Mouse (Mus musculus): ENCODE data around the gene Snx29.

Gene Snx29

GRCm38 (mm10) chr16:11668375-11668774, 345.7 kb downstream of the Snx29 start:
- no peak overlapping the region for H3K4me3 ChIP-seq (replicated peaks; ENCODE audit: low read length)
- H3K36me3 ChIP-seq (ENCODE audit: insufficient read depth, low read length): no peaks in the 10 kb centered on the region
- TF ChIP-seq CTCF (conservative IDR thresholded peaks at IDR 0.05; ENCODE audit: low read length) (no peak), NANOG (IDR thresholded peaks at IDR 0.05; ENCODE audit: borderline replicate concordance, low read length) (no peak), POU5F1 (IDR thresholded peaks at IDR 0.05; ENCODE audit: borderline replicate concordance, low read length) (no peak)

DNA sequence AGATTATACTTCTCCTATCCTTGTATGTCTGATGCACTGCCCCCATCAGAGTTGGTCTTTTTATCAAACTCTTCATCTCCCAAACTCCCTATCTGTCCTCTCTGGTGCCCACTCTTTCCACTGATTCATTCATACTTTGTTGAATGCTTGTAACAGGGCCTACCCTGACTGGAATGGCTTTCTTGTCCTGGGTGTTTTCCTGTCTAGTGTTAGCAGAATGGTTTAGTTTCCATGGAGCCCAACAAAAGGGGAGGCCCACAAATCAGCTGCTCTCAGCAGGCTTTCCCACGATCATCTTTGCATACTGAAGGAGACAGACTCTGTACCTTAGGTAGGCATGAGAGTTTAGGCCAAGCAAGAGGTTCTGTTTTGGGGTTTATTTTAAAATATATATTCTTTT, 346.2 kb downstream of the Snx29 start:
- Histone ChIP-seq H3K27me3 (ENCODE audit: insufficient read depth, low read length) (no peaks in the 10 kb centered on the region), H3K4me3 (replicated peaks; ENCODE audit: low read length) (no peak overlapping the region), H3K36me3 (ENCODE audit: insufficient read depth, low read length) (no peaks in the 10 kb centered on the region), H3K9me3 (ENCODE audit: low read length) (peaks cover 8% of the 10 kb centered on the region; the same call in 1 of the 2 replicates), H3K4me1 (replicated peaks; ENCODE audit: low read depth, low read length) (no peaks in the 10 kb centered on the region)
- TF ChIP-seq CTCF (conservative IDR thresholded peaks at IDR 0.05; ENCODE audit: low read length) (no peak), POU5F1 (IDR thresholded peaks at IDR 0.05; ENCODE audit: borderline replicate concordance, low read length) (no peak), NANOG (IDR thresholded peaks at IDR 0.05; ENCODE audit: borderline replicate concordance, low read length) (no peak)

More at GRCm38 (mm10) chr16:11668375-11668774, 345.7 kb downstream of the Snx29 start:
- Histone ChIP-seq H3K27me3 (ENCODE audit: insufficient read depth, low read length) (no peaks in the 10 kb centered on the region), H3K9me3 (ENCODE audit: low read length) (peaks cover 8% of the 10 kb centered on the region; the same call in 1 of the 2 replicates), H3K4me1 (replicated peaks; ENCODE audit: low read depth, low read length) (no peaks in the 10 kb centered on the region)

- no peak overlapping the region for H3K4me3 ChIP-seq (replicated peaks; ENCODE audit: low read length)
- H3K9me3 ChIP-seq (ENCODE audit: low read length): peaks cover 8% of the 10 kb centered on the region; the same call in 1 of the 2 replicates
- H3K36me3 ChIP-seq (ENCODE audit: insufficient read depth, low read length): no peaks in the 10 kb centered on the region
- no peaks in the 10 kb centered on the region for H3K4me1 ChIP-seq (replicated peaks; ENCODE audit: low read depth, low read length)
- no peaks in the 10 kb centered on the region for H3K27me3 ChIP-seq (ENCODE audit: insufficient read depth, low read length)
- no peak for TF ChIP-seq POU5F1 (IDR thresholded peaks at IDR 0.05; ENCODE audit: borderline replicate concordance, low read length)
- TF ChIP-seq CTCF (conservative IDR thresholded peaks at IDR 0.05; ENCODE audit: low read length): peak; percentile 68
Observed at GRCm38 (mm10) chr16:11670251-11670970, 347.7 kb downstream of the Snx29 start.

DNA sequence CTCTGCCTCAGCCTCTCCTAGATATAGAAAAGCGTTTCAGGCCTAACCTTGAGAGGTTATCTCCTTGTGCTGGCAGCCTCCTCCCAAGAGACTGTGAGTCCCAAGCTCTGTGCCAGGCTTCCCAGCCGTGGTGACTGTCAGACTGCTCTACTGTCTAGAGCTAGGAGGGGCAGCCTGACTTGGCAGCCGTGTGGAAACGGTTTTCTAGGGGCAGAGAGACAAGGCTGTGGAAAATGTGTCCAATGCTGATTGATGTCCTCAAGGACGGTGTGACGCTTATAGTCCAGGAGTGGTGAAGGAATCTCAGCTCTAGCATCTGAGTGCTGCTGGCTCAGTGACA, 348.2 kb downstream of the Snx29 start:
- Histone ChIP-seq H3K4me1 (replicated peaks; ENCODE audit: low read depth, low read length) (no peaks in the 10 kb centered on the region), H3K4me3 (replicated peaks; ENCODE audit: low read length) (no peak overlapping the region), H3K9me3 (ENCODE audit: low read length) (peaks cover 8% of the 10 kb centered on the region; the same call in 1 of the 2 replicates), H3K27me3 (ENCODE audit: insufficient read depth, low read length) (no peaks in the 10 kb centered on the region), H3K36me3 (ENCODE audit: insufficient read depth, low read length) (no peaks in the 10 kb centered on the region)
- no peak for TF ChIP-seq CTCF (conservative IDR thresholded peaks at IDR 0.05; ENCODE audit: low read length)
- TF ChIP-seq NANOG (IDR thresholded peaks at IDR 0.05; ENCODE audit: borderline replicate concordance, low read length): no peak
- no peak for TF ChIP-seq POU5F1 (IDR thresholded peaks at IDR 0.05; ENCODE audit: borderline replicate concordance, low read length)

- no peaks in the 10 kb centered on the region for H3K36me3 ChIP-seq (ENCODE audit: insufficient read depth, low read length)
- no peaks in the 10 kb centered on the region for H3K9me3 ChIP-seq (ENCODE audit: low read length)
- TF ChIP-seq POU5F1 (IDR thresholded peaks at IDR 0.05; ENCODE audit: borderline replicate concordance, low read length) (no peak), NANOG (IDR thresholded peaks at IDR 0.05; ENCODE audit: borderline replicate concordance, low read length) (no peak), CTCF (conservative IDR thresholded peaks at IDR 0.05; ENCODE audit: low read length) (no peak)
- no peak overlapping the region for H3K4me3 ChIP-seq (replicated peaks; ENCODE audit: low read length)
- no peaks in the 10 kb centered on the region; the same call in 1 of the 2 replicates for H3K4me1 ChIP-seq (replicated peaks; ENCODE audit: low read depth, low read length)
- H3K27me3 ChIP-seq (ENCODE audit: insufficient read depth, low read length): no peaks in the 10 kb centered on the region
Observed at GRCm38 (mm10) chr16:11676006-11676405, 353.3 kb downstream of the Snx29 start.

- Histone ChIP-seq H3K4me1 (replicated peaks; ENCODE audit: low read depth, low read length) (no peaks in the 10 kb centered on the region), H3K27me3 (ENCODE audit: insufficient read depth, low read length) (no peaks in the 10 kb centered on the region), H3K9me3 (ENCODE audit: low read length) (no peaks in the 10 kb centered on the region), H3K36me3 (ENCODE audit: insufficient read depth, low read length) (no peaks in the 10 kb centered on the region), H3K4me3 (replicated peaks; ENCODE audit: low read length) (no peak overlapping the region)
- TF ChIP-seq NANOG (IDR thresholded peaks at IDR 0.05; ENCODE audit: borderline replicate concordance, low read length): no peak
- TF ChIP-seq CTCF (conservative IDR thresholded peaks at IDR 0.05; ENCODE audit: low read length): no peak
- TF ChIP-seq POU5F1 (IDR thresholded peaks at IDR 0.05; ENCODE audit: borderline replicate concordance, low read length): no peak
Observed at GRCm38 (mm10) chr16:11685264-11685663, 362.6 kb downstream of the Snx29 start.

DNA sequence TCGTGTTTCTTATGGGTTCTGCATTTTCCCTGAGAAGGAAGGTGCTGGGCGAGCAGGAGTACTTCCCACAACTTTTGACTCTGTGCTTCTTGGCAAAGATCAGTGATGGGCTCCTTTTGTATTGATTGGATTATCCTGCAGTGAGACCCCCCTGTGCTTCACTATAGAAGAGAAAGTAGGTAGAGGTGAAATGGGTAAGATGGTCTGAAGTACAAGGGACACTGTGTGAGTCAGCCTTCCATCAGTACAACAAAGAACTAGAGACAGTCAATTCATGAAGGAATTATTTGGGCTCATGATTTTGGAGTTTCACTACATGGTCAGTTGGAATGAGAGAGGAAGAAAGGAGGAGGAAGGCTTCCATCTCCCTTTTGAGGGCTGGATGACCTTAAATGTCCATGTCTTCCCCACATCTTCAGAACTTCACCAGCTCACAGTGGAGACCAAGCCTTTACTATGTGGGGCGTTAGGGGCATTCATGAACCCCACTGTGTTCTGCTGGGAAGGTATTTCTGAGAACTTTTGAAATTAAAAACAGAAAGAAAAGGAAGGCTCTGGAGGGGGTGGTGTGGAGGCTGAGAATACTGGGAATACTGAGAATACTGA, 363.1 kb downstream of the Snx29 start:
- no peaks in the 10 kb centered on the region for H3K4me1 ChIP-seq (replicated peaks; ENCODE audit: low read depth, low read length)
- H3K4me3 ChIP-seq (replicated peaks; ENCODE audit: low read length): no peak overlapping the region
- H3K36me3 ChIP-seq (ENCODE audit: insufficient read depth, low read length): no peaks in the 10 kb centered on the region
- TF ChIP-seq NANOG (IDR thresholded peaks at IDR 0.05; ENCODE audit: borderline replicate concordance, low read length) (no peak), POU5F1 (IDR thresholded peaks at IDR 0.05; ENCODE audit: borderline replicate concordance, low read length) (no peak), CTCF (conservative IDR thresholded peaks at IDR 0.05; ENCODE audit: low read length) (no peak)
- no peaks in the 10 kb centered on the region for H3K27me3 ChIP-seq (ENCODE audit: insufficient read depth, low read length)
- no peaks in the 10 kb centered on the region for H3K9me3 ChIP-seq (ENCODE audit: low read length)

DNA sequence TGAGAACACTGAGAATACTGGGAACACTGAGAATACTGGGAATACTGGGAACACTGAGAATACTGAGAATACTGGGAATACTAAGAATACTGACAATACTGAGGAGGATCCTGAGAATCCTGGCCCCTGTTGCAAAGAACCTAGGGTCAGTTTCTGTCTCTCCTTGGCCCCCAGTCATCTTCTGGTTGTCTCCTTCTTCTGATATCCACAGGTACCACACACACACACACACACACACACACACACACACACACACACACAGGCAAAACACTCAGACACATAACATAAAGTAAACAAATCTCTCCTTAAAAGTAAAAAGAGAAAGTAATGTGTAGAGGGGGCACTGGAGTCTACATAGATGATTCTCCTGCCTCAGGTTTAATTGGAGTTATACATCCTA, 365.1 kb downstream of the Snx29 start:
- no peaks in the 10 kb centered on the region for H3K9me3 ChIP-seq (ENCODE audit: low read length)
- H3K4me1 ChIP-seq (replicated peaks; ENCODE audit: low read depth, low read length): peaks cover 7% of the 10 kb centered on the region; the same call in 1 of the 2 replicates
- no peak for TF ChIP-seq CTCF (conservative IDR thresholded peaks at IDR 0.05; ENCODE audit: low read length)
- TF ChIP-seq NANOG (IDR thresholded peaks at IDR 0.05; ENCODE audit: borderline replicate concordance, low read length): no peak
- no peak for TF ChIP-seq POU5F1 (IDR thresholded peaks at IDR 0.05; ENCODE audit: borderline replicate concordance, low read length)
- no peaks in the 10 kb centered on the region for H3K27me3 ChIP-seq (ENCODE audit: insufficient read depth, low read length)
- no peak overlapping the region for H3K4me3 ChIP-seq (replicated peaks; ENCODE audit: low read length)
- H3K36me3 ChIP-seq (ENCODE audit: insufficient read depth, low read length): no peaks in the 10 kb centered on the region

Measured in E14TG2a.4 (cell line).